Mouse (Mus musculus) liver, embryonic 14.5 days (tissue): Measurements from ENCODE around the gene Veph1.

ENCODE experiments used
- CTCF ChIP-seq: IDR thresholded peaks from 2 replicates; pipeline ENCODE4 v1.5.1; 2016; ENCODE audit warnings: antibody characterized with exemption, low read depth, control low read depth
- EP300 ChIP-seq: IDR thresholded peaks from 2 replicates; pipeline ENCODE4 v1.6.1; 2016; ENCODE audit warnings: antibody characterized with exemption, low read depth

DNA sequence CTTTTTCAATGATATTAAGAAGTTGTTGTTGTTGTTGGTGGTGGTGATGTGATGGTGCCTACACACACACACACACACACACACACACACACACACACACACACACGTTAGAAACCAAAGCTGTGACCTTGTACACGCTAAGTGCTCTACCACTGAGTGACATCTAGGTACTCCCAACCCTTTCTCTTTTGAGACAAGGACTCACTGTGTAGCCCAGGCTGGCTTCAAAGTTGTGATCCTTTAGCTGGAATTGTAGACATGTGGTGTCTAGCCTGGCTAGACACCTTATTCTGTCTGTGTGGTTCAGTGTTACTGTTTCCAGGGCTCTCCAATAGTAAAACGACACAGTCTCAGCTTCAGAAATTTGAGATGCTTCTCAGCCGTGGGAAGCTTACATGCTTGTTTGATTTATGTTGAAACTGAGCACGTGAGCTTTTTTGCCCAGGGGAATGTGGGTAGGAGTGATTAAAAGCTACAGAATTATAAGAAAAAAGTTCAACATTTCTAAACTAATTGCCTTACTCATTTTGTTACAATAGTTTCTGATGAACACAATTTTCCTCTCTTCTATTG is 272.3 kb downstream of the Veph1 start:
- TF ChIP-seq CTCF (no peak), EP300 (no peak)
